Mouse (Mus musculus) testis, adult 2 months (tissue): ENCODE data around the gene Krtap6-1.

ENCODE experiments used
- CTCF ChIP-seq: fragments of 200-500 bp; IDR thresholded peaks from 2 replicates; pipeline ENCODE4 v1.5.1; 2012; ENCODE audit warnings: low read depth, mild to moderate bottlenecking, inconsistent platforms, low read length, moderate library complexity; ENCODE audit not compliant: control insufficient read depth, insufficient read depth, insufficient replicate concordance
- POLR2A ChIP-seq: fragments of 200-500 bp; IDR thresholded peaks from 2 replicates; pipeline ENCODE4 v1.6.1; 2012; ENCODE audit warnings: low read depth, mild to moderate bottlenecking, inconsistent platforms, low read length, moderate library complexity; ENCODE audit not compliant: control insufficient read depth

DNA sequence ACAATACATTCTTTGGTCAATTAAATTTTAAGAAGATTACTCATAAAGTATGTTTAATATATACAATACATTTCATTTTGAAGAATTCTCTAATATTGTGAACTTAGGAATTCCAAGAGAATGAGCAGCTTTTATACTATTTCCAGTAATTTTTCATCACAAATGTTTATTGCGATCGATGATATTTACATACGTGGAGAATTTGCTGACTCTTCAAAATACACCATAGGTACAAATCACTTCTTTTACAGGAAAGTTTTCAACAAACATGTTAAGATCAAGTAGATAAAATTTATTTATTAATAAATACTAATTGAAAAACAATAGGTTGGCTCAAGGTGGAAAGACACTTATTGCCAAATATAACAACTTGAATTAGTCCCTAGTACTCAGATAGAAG is 17.5 kb upstream of the Krtap6-1 start:
- no peak for TF ChIP-seq POLR2A
- TF ChIP-seq CTCF = no peak
